Mouse (Mus musculus): ENCODE measurements around the gene Aurkb.

- no peak for TF ChIP-seq CTCF (conservative IDR thresholded peaks at IDR 0.05; ENCODE audit: low read length)
- TF ChIP-seq POU5F1 (IDR thresholded peaks at IDR 0.05; ENCODE audit: borderline replicate concordance, low read length): no peak
Observed at GRCm38 (mm10) chr11:69009508-69009907, 35.9 kb upstream of the Aurkb start.

Data from E14TG2a.4 (cell line).